Mouse (Mus musculus): ENCODE measurements at regions not wholly inside any gene's neighbourhood (a gene's known extent, or its start where the extent isn't known, plus 50 kb on each side); places are given as distances from the start of the nearest gene placed in this dataset.

GRCm38 (mm10) chr8:30946154-30947065, 2482.1 kb upstream of the 5930422O12Rik start:
- peak; percentile 35 for DNase-seq (ENCODE audit: extremely low spot score, low read depth, low spot score)

DNA sequence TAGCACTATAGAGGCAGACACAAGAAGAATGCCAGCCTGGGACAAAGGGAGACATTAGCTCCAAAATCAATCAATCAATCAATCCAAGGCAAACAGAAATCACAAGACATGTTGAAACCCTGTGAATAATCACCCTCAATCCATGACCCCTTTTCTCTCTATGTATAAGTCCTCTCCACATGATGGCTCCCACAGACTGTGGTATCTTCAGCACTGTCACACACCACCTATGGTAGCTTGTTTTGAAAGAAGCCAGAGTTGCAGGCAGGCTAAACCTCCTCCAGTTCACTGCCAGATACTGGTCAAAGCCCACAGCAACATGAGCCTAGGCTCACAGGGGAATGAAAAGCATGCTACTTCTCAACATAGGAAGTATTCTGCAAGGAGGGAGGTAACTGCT, 2475.7 kb upstream of the 5930422O12Rik start:
- DNase-seq (ENCODE audit: extremely low spot score, low read depth, low spot score), result no peak

DNA sequence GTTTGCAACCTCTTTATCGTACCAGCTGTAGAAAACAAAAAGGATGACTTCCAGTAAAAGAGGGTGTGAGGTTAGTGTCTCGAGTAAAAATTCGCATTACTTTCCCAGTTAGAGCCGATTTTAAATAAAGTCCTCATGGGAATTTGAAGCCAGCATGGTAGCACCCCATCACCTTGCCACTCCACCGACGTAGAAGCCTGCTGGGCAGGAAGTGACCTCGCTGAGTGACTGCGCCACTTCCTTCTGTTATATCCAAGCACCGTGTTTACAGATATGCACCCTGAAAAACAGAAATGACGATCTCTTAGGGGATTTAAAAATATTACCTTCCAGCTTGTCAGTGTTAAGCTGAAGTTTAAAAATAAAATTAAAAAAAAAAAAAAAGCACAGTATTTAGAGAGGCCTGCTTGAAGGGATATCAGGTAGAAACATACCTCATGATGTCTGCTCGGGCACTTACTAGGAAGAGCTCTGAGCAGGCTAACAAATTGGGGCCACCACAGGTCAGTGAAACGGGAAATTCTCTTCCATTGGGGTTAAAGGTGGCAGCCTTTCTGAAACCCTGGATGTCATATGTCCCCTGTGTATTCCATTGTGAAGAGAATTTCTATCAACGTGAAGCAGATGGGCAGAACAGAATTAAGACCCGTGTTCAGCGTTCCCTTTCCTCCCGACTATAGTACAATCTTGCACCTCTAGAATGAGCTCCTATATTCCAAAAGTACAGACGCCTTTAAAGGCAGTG, 2468.9 kb upstream of the 5930422O12Rik start:
- no peak for DNase-seq (ENCODE audit: extremely low spot score, low read depth, low spot score)

GRCm38 (mm10) chr8:30960486-30960885, 2468.0 kb upstream of the 5930422O12Rik start:
- DNase-seq (ENCODE audit: extremely low spot score, low read depth, low spot score), result no peak

GRCm38 (mm10) chr8:30962207-30962606, 2466.3 kb upstream of the 5930422O12Rik start:
- DNase-seq (ENCODE audit: extremely low spot score, low read depth, low spot score), result no peak

GRCm38 (mm10) chr8:30982814-30983213, 2445.7 kb upstream of the 5930422O12Rik start:
- no peak for DNase-seq (ENCODE audit: extremely low spot score, low read depth, low spot score)

GRCm38 (mm10) chr8:30988051-30988450, 2440.5 kb upstream of the 5930422O12Rik start:
- DNase-seq (ENCODE audit: extremely low spot score, low read depth, low spot score), result no peak

GRCm38 (mm10) chr8:30998657-30999056, 2429.9 kb upstream of the 5930422O12Rik start:
- no peak for DNase-seq (ENCODE audit: extremely low spot score, low read depth, low spot score)

DNA sequence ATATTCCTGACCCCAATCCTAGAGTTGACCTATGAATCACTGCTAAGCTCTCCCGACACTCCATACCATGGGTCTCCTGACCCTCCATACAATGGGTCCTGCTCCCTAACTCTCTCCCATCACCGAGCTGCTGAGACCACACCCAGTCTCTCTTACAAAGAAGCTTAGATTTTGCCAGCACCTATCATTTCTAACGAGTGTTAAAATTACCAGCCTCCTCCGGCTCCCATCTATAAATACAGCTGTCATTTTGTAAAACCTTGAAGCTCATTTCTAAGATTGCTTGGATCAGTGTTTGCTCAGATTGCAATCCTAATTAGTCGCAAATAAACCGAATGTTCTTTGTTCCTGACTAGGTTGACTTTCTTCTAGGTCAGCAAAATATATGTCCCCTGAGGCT, 2428.4 kb upstream of the 5930422O12Rik start:
- no peak for DNase-seq (ENCODE audit: extremely low spot score, low read depth, low spot score)

- no peak for DNase-seq (ENCODE audit: extremely low spot score, low read depth, low spot score)
Measured at GRCm38 (mm10) chr8:31001980-31002730, 2426.4 kb upstream of the 5930422O12Rik start.

DNA sequence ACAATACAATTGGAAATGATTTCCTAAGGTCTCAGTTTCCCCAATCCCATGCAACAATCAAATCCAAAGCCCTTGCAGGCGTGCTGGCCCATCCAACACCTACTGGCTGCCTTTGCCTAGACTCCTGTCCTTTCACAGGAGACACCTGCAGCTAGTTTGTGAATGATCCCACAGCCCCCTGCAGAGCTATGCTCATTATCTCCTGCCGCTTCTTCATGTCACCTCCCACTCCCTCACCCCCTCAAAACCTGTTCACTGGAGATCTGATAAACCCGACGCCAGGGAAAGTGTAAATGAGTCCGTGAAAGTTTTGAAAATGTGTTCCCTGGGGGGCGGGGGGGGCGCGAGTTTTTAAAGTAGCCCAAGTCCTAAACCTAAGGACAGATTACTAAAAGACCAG, 2420.2 kb upstream of the 5930422O12Rik start:
- DNase-seq (ENCODE audit: extremely low spot score, low read depth, low spot score), result no peak

- no peak for DNase-seq (ENCODE audit: extremely low spot score, low read depth, low spot score)
Measured at GRCm38 (mm10) chr8:31012068-31012467, 2416.4 kb upstream of the 5930422O12Rik start.

DNA sequence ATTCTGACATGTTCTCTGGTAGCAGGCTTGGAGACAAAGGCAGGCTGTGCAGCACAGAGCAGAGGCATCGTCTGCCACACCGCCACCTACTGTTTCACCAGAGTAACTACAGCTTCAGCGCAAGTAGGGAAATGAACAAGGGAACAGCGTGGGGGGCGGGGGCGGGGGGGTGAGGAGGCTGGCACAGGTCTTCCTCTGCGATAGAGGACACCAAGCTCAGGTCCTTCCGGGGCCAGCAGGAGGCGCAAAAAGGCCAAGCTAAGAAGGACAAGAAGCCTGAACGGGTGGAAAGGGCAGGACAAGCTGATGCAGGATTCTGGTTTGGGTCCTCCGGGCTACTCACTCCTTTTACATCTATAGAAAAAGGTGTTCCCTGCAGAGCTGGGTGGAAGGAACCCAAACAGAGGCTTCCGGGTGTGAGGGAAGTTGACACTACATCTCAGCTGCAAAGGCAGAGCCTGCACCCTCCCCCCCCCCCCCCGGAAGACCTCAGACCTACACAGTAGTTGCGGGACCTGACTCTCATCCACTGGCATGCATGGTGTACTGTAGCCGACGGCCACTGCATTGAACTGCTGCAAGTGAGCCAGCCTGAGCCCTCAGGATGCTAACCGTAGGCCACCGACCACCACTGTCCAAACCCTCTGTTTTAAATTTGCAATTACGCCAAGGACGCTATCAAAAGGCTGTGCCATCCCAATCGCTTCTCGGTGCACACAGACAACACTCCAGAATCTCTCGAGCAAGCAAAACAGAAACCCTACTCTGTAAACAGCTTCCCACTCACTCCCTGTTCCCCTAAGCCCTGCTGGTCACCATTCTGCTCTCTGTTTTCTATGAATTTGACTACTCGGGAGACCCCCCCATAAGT, 2396.6 kb upstream of the 5930422O12Rik start:
- DNase-seq (ENCODE audit: extremely low spot score, low read depth, low spot score), result peak; percentile 53

DNA sequence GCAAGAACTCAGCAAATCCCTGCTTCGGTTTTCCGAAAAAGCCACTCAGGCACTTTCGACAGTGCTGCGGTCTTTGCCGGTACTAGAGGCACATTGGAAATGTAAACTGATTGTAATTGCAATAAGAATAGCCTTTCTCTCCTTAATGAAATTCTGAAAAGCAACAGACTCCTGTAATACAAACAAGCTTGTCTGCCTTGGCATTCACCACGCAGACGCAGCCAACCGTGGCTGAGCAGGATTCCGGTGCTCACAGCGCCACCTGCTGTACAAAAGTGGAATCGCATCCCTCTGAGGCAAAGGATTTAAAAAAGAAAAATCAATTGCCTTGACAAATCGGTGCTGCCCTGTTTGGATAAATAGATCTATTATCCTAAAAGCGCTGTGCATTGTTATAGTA, 2395.2 kb upstream of the 5930422O12Rik start:
- peak; percentile 81 for DNase-seq (ENCODE audit: extremely low spot score, low read depth, low spot score)

- no peak for DNase-seq (ENCODE audit: extremely low spot score, low read depth, low spot score)
Measured at GRCm38 (mm10) chr8:31036892-31037291, 2391.6 kb upstream of the 5930422O12Rik start.

All from hindlimb bud, embryonic 11.5 days (tissue).